Mouse (Mus musculus) liver, embryonic 15.5 days (tissue): ENCODE data around the gene Tcf7l1. TPM values are rescaled to one million over a fixed set of nuclear protein-coding genes. Genes with fewer than 3 reads are reported as not detected.

Experiments used
- ATAC-seq: fragments of 200-750 bp; cut with Nextera tagmentation; 2 replicates; pipeline ENCODE4 v1.8.0; 2017; ENCODE audit warnings: moderate number of reproducible peaks, mild to moderate bottlenecking, moderate library complexity; ENCODE audit not compliant: insufficient read depth
- H3K27ac ChIP-seq: fragments of 300-500 bp; sonication (generic); replicated peaks from 2 replicates; pipeline ENCODE4 v1.5.1; 2015; ENCODE audit warnings: mild to moderate bottlenecking, inconsistent platforms
- H3K27me3 ChIP-seq: fragments of 300-500 bp; sonication (generic); 2 replicates; pipeline ENCODE4 v1.6.1; 2015; ENCODE audit warnings: mild to moderate bottlenecking, inconsistent platforms
- H3K36me3 ChIP-seq: fragments of 300-500 bp; sonication (generic); replicated peaks from 2 replicates; pipeline ENCODE4 v1.6.1; 2015; ENCODE audit warnings: moderate library complexity, mild to moderate bottlenecking, inconsistent platforms
- H3K4me1 ChIP-seq: fragments of 300-500 bp; sonication (generic); replicated peaks from 2 replicates; pipeline ENCODE4 v1.6.1; 2015; ENCODE audit warnings: inconsistent platforms
- H3K4me2 ChIP-seq: fragments of 300-500 bp; sonication (generic); 2 replicates; pipeline ENCODE4 v1.6.1; 2015; ENCODE audit warnings: moderate library complexity, mild to moderate bottlenecking, inconsistent platforms
- H3K4me3 ChIP-seq: fragments of 300-500 bp; sonication (generic); replicated peaks from 2 replicates; pipeline ENCODE4 v1.5.1; 2015; ENCODE audit warnings: mild to moderate bottlenecking, inconsistent platforms
- H3K9ac ChIP-seq: fragments of 300-500 bp; sonication (generic); 2 replicates; pipeline ENCODE4 v1.6.1; 2015; ENCODE audit warnings: moderate library complexity, mild to moderate bottlenecking, inconsistent platforms
- H3K9me3 ChIP-seq: fragments of 300-500 bp; sonication (generic); replicated peaks from 2 replicates; pipeline ENCODE4 v1.6.1; 2016; ENCODE audit warnings: inconsistent platforms
- WGBS: fragments of 180-500 bp; shearing (Covaris S2); methylation state at CpG from one replicate; pipeline ENCODE4 v1.1.7; 2015; ENCODE audit warnings: mixed read lengths; ENCODE audit not compliant: insufficient replicate concordance; 5-methylcytosine and 5-hydroxymethylcytosine counted together
- polyA plus RNA-seq: library from polyadenylated mRNA; unstranded; fragments of >200 nt; fragmentation: Nextera tagmentation; extraction: Ambion mirVana; gene quantifications from 2 replicates; pipeline ENCODE4 v1.2.1, GENCODE M21; 2015

The Tcf7l1 gene
- polyA plus RNA-seq, 1 experiment from 2014 or later, result 4.1 TPM

- no peaks in the 10 kb centered on the region for H3K36me3 ChIP-seq
- H3K27me3 ChIP-seq, result no peaks in the 10 kb centered on the region
- no peak overlapping the region for H3K9ac ChIP-seq
- 65% methylated on average over 9 of the region's 9 CpGs for WGBS
- H3K4me2 ChIP-seq, result no peak overlapping the region
- no peak overlapping the region for H3K4me3 ChIP-seq
- H3K9me3 ChIP-seq, result no peaks in the 10 kb centered on the region
- H3K27ac ChIP-seq, result no peak overlapping the region
- ATAC-seq, result no peak
- peaks cover 11% of the 10 kb centered on the region; the same call in 1 of the 2 replicates for H3K4me1 ChIP-seq
These were observed 108.1 kb downstream of the Tcf7l1 start for GRCm38 (mm10) chr6:72680936-72681335.

GRCm38 (mm10) chr6:72678631-72679030 is 110.4 kb downstream of the Tcf7l1 start:
- Histone ChIP-seq H3K4me3 (no peak overlapping the region), H3K27me3 (no peaks in the 10 kb centered on the region), H3K9me3 (no peaks in the 10 kb centered on the region), H3K36me3 (no peaks in the 10 kb centered on the region), H3K27ac (no peak overlapping the region), H3K4me2 (no peak overlapping the region), H3K9ac (no peak overlapping the region), H3K4me1 (peaks cover 4% of the 10 kb centered on the region; the same call in 1 of the 2 replicates)
- no peak for ATAC-seq
- 61% methylated on average over 9 of the region's 9 CpGs for WGBS

GRCm38 (mm10) chr6:72677510-72678220 is 111.4 kb downstream of the Tcf7l1 start:
- no peak overlapping the region for H3K9ac ChIP-seq
- no peak overlapping the region for H3K4me3 ChIP-seq
- H3K27me3 ChIP-seq, result no peaks in the 10 kb centered on the region
- H3K27ac ChIP-seq, result no peak overlapping the region
- 44% methylated on average over 11 of the region's 11 CpGs for WGBS
- H3K4me1 ChIP-seq, result peaks cover 4% of the 10 kb centered on the region; the same call in 1 of the 2 replicates
- no peak for ATAC-seq
- no peak overlapping the region for H3K4me2 ChIP-seq
- H3K36me3 ChIP-seq, result no peaks in the 10 kb centered on the region
- no peaks in the 10 kb centered on the region for H3K9me3 ChIP-seq

GRCm38 (mm10) chr6:72677079-72677478 is 112.0 kb downstream of the Tcf7l1 start:
- Histone ChIP-seq H3K4me3 (no peak overlapping the region), H3K36me3 (no peaks in the 10 kb centered on the region), H3K9ac (no peak overlapping the region), H3K27ac (no peak overlapping the region), H3K4me1 (peaks cover 4% of the 10 kb centered on the region; the same call in 1 of the 2 replicates), H3K4me2 (no peak overlapping the region), H3K9me3 (no peaks in the 10 kb centered on the region), H3K27me3 (no peaks in the 10 kb centered on the region)
- WGBS, result 42% methylated on average over 10 of the region's 10 CpGs
- ATAC-seq, result no peak

DNA sequence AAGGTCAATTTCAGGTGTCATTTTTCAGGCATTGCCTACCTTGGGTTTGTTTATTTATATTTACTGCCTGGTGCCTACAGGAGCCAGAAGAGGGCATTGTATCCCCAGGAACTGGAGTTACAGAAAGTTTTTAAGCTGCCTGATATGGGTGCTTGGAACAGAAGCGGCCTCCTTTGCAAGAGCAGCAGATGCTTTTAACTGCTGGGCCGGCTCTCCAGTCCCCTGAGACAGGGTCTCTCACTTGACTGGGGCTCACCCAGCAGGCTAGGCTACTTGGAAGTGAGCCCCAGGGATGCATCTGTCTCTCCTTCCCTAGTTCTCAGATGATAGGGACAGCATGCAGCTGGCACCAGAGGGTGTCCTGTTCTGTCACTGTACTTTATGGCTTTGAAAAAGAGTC is 112.7 kb downstream of the Tcf7l1 start:
- no peaks in the 10 kb centered on the region for H3K9me3 ChIP-seq
- 40% methylated on average over 2 of the region's 2 CpGs for WGBS
- H3K27ac ChIP-seq, result no peak overlapping the region
- no peaks in the 10 kb centered on the region for H3K36me3 ChIP-seq
- ATAC-seq, result no peak
- H3K27me3 ChIP-seq, result no peaks in the 10 kb centered on the region
- no peak overlapping the region for H3K9ac ChIP-seq
- peaks cover 4% of the 10 kb centered on the region; the same call in 1 of the 2 replicates for H3K4me1 ChIP-seq
- H3K4me3 ChIP-seq, result no peak overlapping the region
- H3K4me2 ChIP-seq, result no peak overlapping the region

DNA sequence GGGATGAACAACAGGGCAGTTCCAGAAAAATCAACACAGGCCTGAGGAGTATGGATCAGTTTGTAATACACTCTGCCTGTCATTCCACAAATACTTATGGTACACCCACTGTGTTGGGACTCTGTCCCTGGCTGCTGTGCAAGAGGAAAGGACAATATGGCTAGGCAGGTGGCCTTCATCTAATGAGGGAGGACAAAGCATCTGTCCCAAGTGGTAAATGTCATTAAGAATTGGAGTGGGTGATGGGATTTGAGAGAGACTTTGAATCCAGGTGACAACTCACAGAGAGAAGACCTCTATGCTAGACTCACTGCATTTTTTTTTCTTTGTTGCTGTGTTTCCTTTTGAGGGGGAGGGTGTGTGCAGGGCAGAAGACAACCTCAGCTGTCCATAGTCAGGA is 115.3 kb downstream of the Tcf7l1 start:
- Histone ChIP-seq H3K27me3 (no peaks in the 10 kb centered on the region), H3K27ac (no peak overlapping the region)

DNA sequence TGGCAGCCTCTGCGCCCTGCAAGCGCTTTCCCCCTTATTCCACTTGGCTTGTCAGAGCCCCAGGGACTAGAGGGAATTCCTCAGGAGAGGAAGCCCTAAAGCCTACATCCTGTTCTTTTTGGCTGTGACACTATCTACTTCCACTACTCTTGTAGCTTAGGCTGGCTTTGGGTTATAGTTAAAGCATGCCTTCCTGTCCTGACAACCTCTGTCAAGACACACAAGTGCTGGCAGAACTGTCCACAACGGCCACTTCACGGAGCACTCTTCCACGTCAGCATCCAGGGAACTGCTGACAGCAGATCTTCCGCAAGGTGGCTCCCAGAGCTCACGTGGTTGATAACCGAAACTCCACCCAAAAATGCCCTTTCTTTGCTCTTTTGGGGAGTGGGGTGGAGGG is 117.9 kb downstream of the Tcf7l1 start:
- Histone ChIP-seq H3K9ac (no peak overlapping the region), H3K4me1 (no peaks in the 10 kb centered on the region), H3K27ac (no peak overlapping the region), H3K9me3 (no peaks in the 10 kb centered on the region), H3K4me2 (no peak overlapping the region), H3K27me3 (no peaks in the 10 kb centered on the region), H3K4me3 (no peak overlapping the region), H3K36me3 (no peaks in the 10 kb centered on the region)
- no peak for ATAC-seq
- WGBS, result 39% methylated on average over 8 of the region's 8 CpGs

More for the DNA sequence above, 115.3 kb downstream of the Tcf7l1 start:
- Histone ChIP-seq H3K9me3 (no peaks in the 10 kb centered on the region), H3K9ac (no peak overlapping the region), H3K4me1 (peaks cover 4% of the 10 kb centered on the region; the same call in 1 of the 2 replicates), H3K4me3 (no peak overlapping the region), H3K4me2 (no peak overlapping the region), H3K36me3 (no peaks in the 10 kb centered on the region)
- no peak for ATAC-seq

- Histone ChIP-seq H3K4me3 (no peak overlapping the region), H3K4me1 (peaks cover 13% of the 10 kb centered on the region), H3K9ac (no peak overlapping the region), H3K4me2 (no peak overlapping the region), H3K9me3 (no peaks in the 10 kb centered on the region), H3K27me3 (no peaks in the 10 kb centered on the region), H3K36me3 (no peaks in the 10 kb centered on the region), H3K27ac (no peak overlapping the region)
- ATAC-seq, result no peak
- WGBS, result 48% methylated on average over 4 of the region's 4 CpGs
These were observed 122.0 kb downstream of the Tcf7l1 start for GRCm38 (mm10) chr6:72667021-72667420.

- WGBS, result 26% methylated on average over 8 of the region's 8 CpGs
- H3K9me3 ChIP-seq, result no peaks in the 10 kb centered on the region
- no peaks in the 10 kb centered on the region for H3K36me3 ChIP-seq
- ATAC-seq, result no peak
- no peak overlapping the region for H3K4me3 ChIP-seq
- H3K27me3 ChIP-seq, result no peaks in the 10 kb centered on the region
- no peak overlapping the region for H3K9ac ChIP-seq
- H3K4me2 ChIP-seq, result no peak overlapping the region
- no peak overlapping the region for H3K27ac ChIP-seq
- H3K4me1 ChIP-seq, result peaks cover 30% of the 10 kb centered on the region
These were observed 124.8 kb downstream of the Tcf7l1 start for GRCm38 (mm10) chr6:72664290-72664689.

GRCm38 (mm10) chr6:72663000-72663399 is 126.1 kb downstream of the Tcf7l1 start:
- no peak overlapping the region for H3K9ac ChIP-seq
- no peaks in the 10 kb centered on the region for H3K27me3 ChIP-seq
- no peaks in the 10 kb centered on the region for H3K9me3 ChIP-seq
- WGBS, result 0% methylated on average over 1 of the region's 1 CpGs
- H3K27ac ChIP-seq, result no peak overlapping the region
- no peak; the same call in 1 of the 2 replicates for ATAC-seq
- peaks cover 31% of the 10 kb centered on the region for H3K4me1 ChIP-seq
- H3K4me3 ChIP-seq, result no peak overlapping the region
- no peaks in the 10 kb centered on the region for H3K36me3 ChIP-seq
- H3K4me2 ChIP-seq, result no peak overlapping the region

DNA sequence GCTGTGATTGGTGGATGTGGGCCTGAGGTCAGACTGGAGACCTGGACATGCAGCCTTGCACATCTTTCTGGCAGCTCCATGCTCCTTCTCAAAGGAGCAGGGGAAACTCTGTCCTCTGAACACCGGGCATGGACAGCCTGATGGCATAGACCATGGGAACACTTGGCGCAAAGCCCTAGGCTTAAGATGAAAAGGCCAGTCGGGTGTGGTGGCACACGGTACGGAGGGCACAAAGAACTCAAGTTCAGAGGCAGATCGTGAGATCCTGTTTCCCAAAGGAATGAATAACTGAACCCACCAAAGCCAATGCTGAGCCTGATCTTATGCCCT is 128.7 kb downstream of the Tcf7l1 start:
- H3K4me3 ChIP-seq, result no peak overlapping the region
- no peak overlapping the region for H3K9ac ChIP-seq
- no peaks in the 10 kb centered on the region for H3K36me3 ChIP-seq
- WGBS, result 66% methylated on average over 6 of the region's 6 CpGs
- H3K4me1 ChIP-seq, result peaks cover 39% of the 10 kb centered on the region
- ATAC-seq, result no peak
- H3K27me3 ChIP-seq, result no peaks in the 10 kb centered on the region
- H3K4me2 ChIP-seq, result no peak overlapping the region
- H3K9me3 ChIP-seq, result no peaks in the 10 kb centered on the region
- no peak overlapping the region for H3K27ac ChIP-seq
